Mouse (Mus musculus) hindbrain, postnatal 0 days (tissue): ENCODE results near the gene Rad9a. TPM values are rescaled to one million over a fixed set of nuclear protein-coding genes. Genes with fewer than 3 reads are reported as not detected.

Source experiments
- ATAC-seq: fragments of 200-750 bp; cut with Nextera tagmentation; 2 replicates; pipeline ENCODE4 v1.8.0; 2017; ENCODE audit warnings: mild to moderate bottlenecking, moderate TSS enrichment, moderate library complexity
- DNase-seq: peaks from one replicate; pipeline ENCODE4 v3.0.0-alpha.2; 2015; ENCODE audit warnings: low spot score
- H3K27ac ChIP-seq: fragments of 300-500 bp; sonication (generic); 2 replicates; pipeline ENCODE4 v1.5.1; 2014; ENCODE audit warnings: mild to moderate bottlenecking
- H3K27me3 ChIP-seq: fragments of 300-500 bp; sonication (generic); 2 replicates; pipeline ENCODE4 v1.6.1; 2014; ENCODE audit warnings: low read length, mixed read lengths; ENCODE audit not compliant: insufficient read depth
- H3K36me3 ChIP-seq: fragments of 300-500 bp; sonication (generic); 2 replicates; pipeline ENCODE4 v1.6.1; 2014; ENCODE audit warnings: low read length, mixed read lengths; ENCODE audit not compliant: insufficient read depth
- H3K4me1 ChIP-seq: fragments of 300-500 bp; sonication (generic); 2 replicates; pipeline ENCODE4 v1.6.1; 2014; ENCODE audit warnings: antibody characterized with exemption, low read length, mixed read lengths; ENCODE audit not compliant: insufficient read depth
- H3K4me2 ChIP-seq: fragments of 300-500 bp; sonication (generic); 2 replicates; pipeline ENCODE4 v1.6.1; 2014; ENCODE audit warnings: low read depth, mild to moderate bottlenecking, low read length, moderate library complexity, mixed read lengths
- H3K4me3 ChIP-seq: fragments of 300-500 bp; sonication (generic); 2 replicates; pipeline ENCODE4 v1.5.1; 2014; ENCODE audit warnings: low read length
- H3K9ac ChIP-seq: fragments of 300-500 bp; sonication (generic); replicated peaks from 2 replicates; pipeline ENCODE4 v1.6.1; 2014; ENCODE audit warnings: mild to moderate bottlenecking, low read length, moderate library complexity, mixed read lengths
- H3K9me3 ChIP-seq: fragments of 300-500 bp; sonication (generic); 2 replicates; pipeline ENCODE4 v1.6.1; 2016; ENCODE audit warnings: low read length, mixed read lengths
- CTCF ChIP-seq: IDR thresholded peaks from 2 replicates; pipeline ENCODE4 v1.5.1; 2016; ENCODE audit warnings: antibody characterized with exemption, control low read depth, low read depth
- WGBS: fragments of 180-500 bp; shearing (Covaris S2); extraction: QIAGEN DNeasy Blood & Tissue Kit; methylation state at CpG from one replicate; pipeline ENCODE4 v1.1.7; 2014; 5-methylcytosine and 5-hydroxymethylcytosine counted together
- polyA plus RNA-seq: library from polyadenylated mRNA; unstranded; fragments of >200 nt; fragmentation: Nextera tagmentation; extraction: Ambion mirVana; gene quantifications from 2 replicates; pipeline ENCODE4 v1.2.1, GENCODE M21; 2015
- total RNA-seq: library from RNA; depleted of rRNA; stranded (reverse); fragments of >200 nt; gene quantifications from 2 replicates; pipeline ENCODE4 v1.2.3, GENCODE M21; 2014

The Rad9a gene
- total and polyA plus RNA-seq, 2 experiments from 2014 or later, result 14.6 to 15.8 TPM

DNA sequence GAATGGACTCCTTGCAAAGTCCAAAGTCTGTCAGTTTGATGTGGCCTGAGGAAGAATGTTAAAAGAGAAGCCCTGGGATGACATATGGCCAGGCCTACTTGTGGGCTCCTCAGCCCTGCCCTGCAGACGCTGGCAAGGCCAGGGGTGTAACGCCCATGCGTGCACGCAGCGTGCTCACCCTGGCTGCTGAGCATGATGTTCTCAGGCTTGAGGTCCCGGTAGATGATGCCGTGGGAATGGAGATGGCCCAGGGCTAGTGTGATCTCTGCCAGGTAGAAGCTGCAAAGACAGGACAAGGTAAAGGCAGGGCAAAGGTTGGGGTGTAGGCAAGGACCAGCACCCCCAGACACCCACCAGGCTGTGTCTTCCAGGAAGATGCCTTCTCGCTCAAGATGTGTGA lies 42.4 kb downstream of the Rad9a start:
- Histone ChIP-seq H3K9ac (no peak overlapping the region), H3K9me3 (no peaks in the 10 kb centered on the region), H3K36me3 (peaks cover 34% of the 10 kb centered on the region), H3K4me3 (no peak overlapping the region), H3K4me1 (peaks cover 7% of the 10 kb centered on the region; the same call in 1 of the 2 replicates), H3K27me3 (no peaks in the 10 kb centered on the region), H3K27ac (no peak overlapping the region), H3K4me2 (no peak overlapping the region)
- DNase-seq, result no peak
- TF ChIP-seq CTCF, result no peak
- WGBS, result 97% methylated on average over 8 of the region's 8 CpGs
- no peak for ATAC-seq

DNA sequence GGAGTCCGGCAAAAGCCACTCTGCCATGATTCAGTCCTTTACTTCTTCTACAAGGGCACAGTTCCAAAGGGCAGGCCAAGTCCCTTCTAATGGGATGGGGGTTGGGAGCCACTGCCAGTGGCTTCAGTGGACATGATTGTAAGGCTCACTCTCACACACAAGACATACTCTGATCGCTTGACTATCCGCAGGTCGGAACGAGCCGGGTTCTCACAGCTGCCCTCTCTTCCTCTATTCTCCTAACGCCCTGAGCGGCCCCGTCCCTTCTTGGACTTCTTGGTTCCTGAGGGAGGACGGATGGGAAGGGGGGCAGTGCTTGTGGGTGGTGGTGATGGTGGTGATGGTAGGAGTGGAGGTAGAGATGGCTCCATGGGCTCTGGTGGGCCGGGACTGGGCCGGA lies 44.7 kb downstream of the Rad9a start:
- 88% methylated on average over 12 of the region's 12 CpGs for WGBS

DNA sequence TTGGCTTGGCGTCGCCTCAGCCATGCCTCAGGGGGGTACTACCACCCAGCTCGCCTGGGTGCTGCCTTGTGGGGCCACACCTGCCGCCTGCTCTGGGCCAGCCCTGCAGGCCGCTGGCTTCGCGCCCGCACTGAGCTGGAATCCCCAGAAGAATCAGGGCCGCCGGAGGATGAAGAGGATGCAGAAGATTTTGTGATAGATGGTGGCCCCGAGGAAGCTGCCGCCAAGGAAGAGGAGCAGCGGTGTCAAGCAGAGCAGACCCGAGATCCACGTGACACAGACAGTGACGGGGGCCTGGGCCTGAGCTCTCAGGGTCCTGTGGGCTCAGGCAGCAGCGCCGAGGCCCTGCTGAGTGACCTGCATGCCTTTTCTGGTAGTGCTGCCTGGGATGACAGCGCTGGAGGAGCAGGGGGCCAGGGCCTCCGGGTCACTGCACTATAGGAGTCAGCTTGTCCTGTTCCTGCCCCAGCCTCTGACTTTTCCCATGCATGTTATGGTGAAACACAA lies 45.3 kb downstream of the Rad9a start:
- peaks cover 35% of the 10 kb centered on the region for H3K36me3 ChIP-seq
- H3K4me2 ChIP-seq, result no peak overlapping the region
- DNase-seq (no peak), ATAC-seq (no peak)
- WGBS, result 55% methylated on average over 20 of the region's 20 CpGs
- TF ChIP-seq CTCF, result no peak
- no peaks in the 10 kb centered on the region for H3K4me1 ChIP-seq
- H3K4me3 ChIP-seq, result no peak overlapping the region
- H3K9ac ChIP-seq, result no peak overlapping the region
- no peak overlapping the region for H3K27ac ChIP-seq
- no peaks in the 10 kb centered on the region for H3K27me3 ChIP-seq
- H3K9me3 ChIP-seq, result no peaks in the 10 kb centered on the region

More for the DNA sequence above, 44.7 kb downstream of the Rad9a start:
- H3K36me3 ChIP-seq, result peaks cover 34% of the 10 kb centered on the region
- H3K4me1 ChIP-seq, result no peaks in the 10 kb centered on the region
- no peaks in the 10 kb centered on the region for H3K27me3 ChIP-seq
- H3K9ac ChIP-seq, result no peak overlapping the region
- DNase-seq, result no peak
- H3K4me3 ChIP-seq, result no peak overlapping the region
- ATAC-seq, result no peak
- H3K9me3 ChIP-seq, result no peaks in the 10 kb centered on the region
- no peak overlapping the region for H3K27ac ChIP-seq
- TF ChIP-seq CTCF, result no peak
- no peak overlapping the region for H3K4me2 ChIP-seq

DNA sequence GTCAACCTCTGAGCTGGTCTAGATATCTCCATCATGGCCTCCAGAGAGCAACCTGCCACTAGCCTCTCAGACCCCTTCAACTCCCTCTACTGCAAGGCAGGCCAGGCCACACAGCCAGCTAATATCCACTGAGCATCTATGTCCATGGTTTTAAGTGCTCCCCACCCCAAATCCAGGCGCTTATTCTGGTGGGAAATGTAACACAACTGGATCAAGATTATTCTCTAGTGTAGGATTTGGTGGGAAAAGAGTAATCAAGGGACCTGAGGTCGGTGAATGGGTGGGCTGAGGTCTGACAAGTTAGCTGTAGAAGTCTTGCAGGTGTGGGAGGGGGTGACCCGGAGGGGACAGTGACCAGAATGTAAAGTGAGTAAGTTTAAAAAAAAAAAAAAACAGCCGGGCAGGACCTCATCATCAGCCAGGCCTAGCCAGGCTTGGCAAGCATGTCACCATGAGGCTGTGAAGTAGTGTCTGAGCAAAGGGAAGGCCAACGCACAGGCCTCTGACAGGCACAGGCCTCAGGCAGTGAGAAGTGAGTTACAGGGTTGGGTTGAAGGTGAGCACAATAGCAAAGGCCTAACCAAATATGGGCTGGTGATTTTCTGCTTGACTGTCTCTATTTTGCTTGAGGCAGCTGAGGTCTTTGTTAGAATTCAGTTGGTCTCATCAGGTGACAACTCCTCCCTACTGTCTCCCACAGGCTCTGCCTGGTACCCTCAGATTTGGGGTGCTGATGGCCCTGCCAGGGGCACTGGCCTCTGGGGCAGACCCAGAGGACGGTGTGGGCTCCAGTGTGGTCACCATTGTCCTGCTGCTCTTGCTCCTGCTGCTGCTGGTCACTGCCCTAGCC lies 46.0 kb downstream of the Rad9a start:
- DNase-seq (no peak), ATAC-seq (no peak)
- 65% methylated on average over 6 of the region's 6 CpGs for WGBS
- Histone ChIP-seq H3K27me3 (no peaks in the 10 kb centered on the region), H3K9me3 (no peaks in the 10 kb centered on the region), H3K4me3 (no peak overlapping the region), H3K9ac (no peak overlapping the region), H3K4me2 (no peak overlapping the region), H3K36me3 (peaks cover 34% of the 10 kb centered on the region), H3K4me1 (no peaks in the 10 kb centered on the region), H3K27ac (no peak overlapping the region)
- no peak for TF ChIP-seq CTCF

DNA sequence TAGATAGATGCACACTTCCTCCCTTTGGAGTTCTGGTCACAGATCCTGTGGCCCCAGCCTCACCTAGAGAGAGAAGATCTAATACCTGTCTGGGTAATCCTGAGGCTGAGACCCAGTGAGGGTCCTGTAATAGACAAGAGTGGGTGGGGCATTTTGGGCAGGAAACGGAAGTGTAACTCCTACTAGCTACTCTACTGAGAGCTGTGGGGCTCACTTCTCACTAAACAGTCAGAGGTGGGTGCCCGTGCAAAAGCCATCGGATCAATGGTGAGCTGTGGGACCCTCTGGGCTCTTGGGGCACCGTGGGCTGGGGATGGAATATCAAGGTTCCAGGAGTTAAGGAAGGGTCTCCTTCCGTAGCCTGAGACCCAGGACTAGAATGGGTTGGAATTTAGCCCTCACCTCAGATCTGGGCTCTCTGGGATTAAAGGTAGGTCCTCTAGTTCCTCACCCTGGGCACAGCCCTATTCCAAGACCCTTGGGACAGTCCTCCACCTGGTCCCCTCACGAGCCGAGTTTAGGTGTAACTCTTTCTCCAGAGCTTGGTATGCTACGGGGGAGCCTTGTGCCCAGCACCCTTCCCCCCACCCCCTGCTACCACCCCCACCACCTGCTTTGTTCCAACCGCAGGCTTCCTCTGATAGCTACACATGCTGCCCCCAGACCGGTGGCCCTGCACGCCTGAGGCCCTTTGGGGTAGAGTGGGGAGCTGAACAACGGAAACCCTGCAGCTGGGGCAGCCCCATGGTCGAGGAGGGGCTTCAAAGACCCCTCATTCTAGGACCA lies 46.8 kb downstream of the Rad9a start:
- Histone ChIP-seq H3K9ac (no peak overlapping the region), H3K4me2 (no peak overlapping the region), H3K4me1 (0 out of 2 replicates have a peak, but pooled peaks cover 2% of the 10 kb centered on the region), H3K27ac (no peak overlapping the region), H3K9me3 (no peaks in the 10 kb centered on the region), H3K36me3 (peaks cover 33% of the 10 kb centered on the region), H3K4me3 (no peak overlapping the region), H3K27me3 (no peaks in the 10 kb centered on the region)
- ATAC-seq, result no peak
- DNase-seq, result no peak
- TF ChIP-seq CTCF, result no peak
- 80% methylated on average over 13 of the region's 13 CpGs for WGBS

DNA sequence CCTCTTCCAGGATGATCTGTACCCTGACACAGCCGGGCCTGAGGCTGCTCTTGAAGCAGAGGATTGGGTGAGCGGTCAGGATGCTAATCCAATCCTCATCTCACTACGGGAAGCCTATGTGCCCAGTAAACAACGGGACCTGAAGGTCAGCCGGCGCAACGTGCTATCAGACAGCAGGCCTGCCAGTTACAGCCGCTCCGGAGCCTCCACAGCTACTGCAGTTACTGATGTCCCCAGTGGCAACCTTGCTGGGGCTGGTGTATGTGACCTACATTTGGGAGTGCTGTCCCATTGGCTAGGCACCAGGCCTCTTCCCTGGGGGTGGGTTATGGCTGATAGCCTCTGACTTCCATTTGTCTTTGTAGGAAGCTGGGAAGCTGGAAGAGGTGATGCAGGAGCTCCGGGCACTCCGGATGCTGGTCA lies 48.2 kb downstream of the Rad9a start, which contains the start of gene Ptprcap:
TSS of gene Ptprcap (plus strand) at position 373 of the 423 bp plus-strand sequence.
- Histone ChIP-seq H3K9me3 (no peaks in the 10 kb centered on the region), H3K36me3 (peaks cover 19% of the 10 kb centered on the region; the same call in 1 of the 2 replicates), H3K4me3 (no peak within 1 kb of the TSS), H3K27ac (peak within 1 kb of the TSS; percentile 58; the same call in 1 of the 2 replicates), H3K4me2 (no peak within 1 kb of the TSS), H3K9ac (no peak within 1 kb of the TSS), H3K4me1 (peaks cover 10% of the 10 kb centered on the region; the same call in 1 of the 2 replicates), H3K27me3 (no peaks in the 10 kb centered on the region)
- DNase-seq, result peak; percentile 20
- ATAC-seq, result no peak
- 68% methylated on average over 11 of the region's 11 CpGs for WGBS
- TF ChIP-seq CTCF, result no peak
